Mouse (Mus musculus) testis, adult 2 months (tissue): Measurements from ENCODE around the gene Acyp2. TPM values are rescaled to one million over a fixed set of nuclear protein-coding genes. Genes with fewer than 3 reads are reported as not detected.
A peak's percentile ranks its signal among the peaks of the same experiment; 100 is the strongest.

ENCODE experiments used
- H3K27ac ChIP-seq: fragments of 200-500 bp; 2 replicates; pipeline ENCODE4 v1.5.1; 2012; ENCODE audit warnings: low read depth, low read length; ENCODE audit not compliant: control insufficient read depth, insufficient read depth
- H3K27me3 ChIP-seq: fragments of 200-500 bp; 2 replicates; pipeline ENCODE4 v1.6.1; 2012; ENCODE audit warnings: mild to moderate bottlenecking, low read length, moderate library complexity; ENCODE audit not compliant: control insufficient read depth, insufficient read depth
- H3K36me3 ChIP-seq: fragments of 200-500 bp; 2 replicates; pipeline ENCODE4 v1.6.1; 2012; ENCODE audit warnings: mild to moderate bottlenecking, low read length; ENCODE audit not compliant: control insufficient read depth, insufficient read depth
- H3K4me1 ChIP-seq: fragments of 200-500 bp; 2 replicates; pipeline ENCODE4 v1.6.1; 2012; ENCODE audit warnings: low read length; ENCODE audit not compliant: control insufficient read depth, insufficient read depth
- H3K4me3 ChIP-seq: fragments of 200-500 bp; 2 replicates; pipeline ENCODE4 v1.5.1; 2012; ENCODE audit warnings: low read depth, mild to moderate bottlenecking, low read length, moderate library complexity, mixed read lengths; ENCODE audit not compliant: control insufficient read depth
- CTCF ChIP-seq: fragments of 200-500 bp; IDR thresholded peaks from 2 replicates; pipeline ENCODE4 v1.5.1; 2012; ENCODE audit warnings: low read depth, mild to moderate bottlenecking, inconsistent platforms, low read length, moderate library complexity; ENCODE audit not compliant: control insufficient read depth, insufficient read depth, insufficient replicate concordance
- POLR2A ChIP-seq: fragments of 200-500 bp; IDR thresholded peaks from 2 replicates; pipeline ENCODE4 v1.6.1; 2012; ENCODE audit warnings: low read depth, mild to moderate bottlenecking, inconsistent platforms, low read length, moderate library complexity; ENCODE audit not compliant: control insufficient read depth
- polyA plus RNA-seq: library from polyadenylated mRNA; depleted of rRNA; stranded (reverse); fragments of >200 nt; gene quantifications from 2 replicates; pipeline ENCODE4 v1.2.3, GENCODE M21; 2012; rRNA removed

The Acyp2 gene
- polyA plus RNA-seq, 1 experiment = 10.8 TPM

GRCm38 (mm10) chr11:30498738-30499355 lies 150.5 kb downstream of the Acyp2 start:
- Histone ChIP-seq H3K4me1 (no peaks in the 10 kb centered on the region), H3K27me3 (no peaks in the 10 kb centered on the region), H3K27ac (no peak overlapping the region), H3K36me3 (no peaks in the 10 kb centered on the region), H3K4me3 (no peak overlapping the region)
- no peak for TF ChIP-seq CTCF
- TF ChIP-seq POLR2A = no peak

DNA sequence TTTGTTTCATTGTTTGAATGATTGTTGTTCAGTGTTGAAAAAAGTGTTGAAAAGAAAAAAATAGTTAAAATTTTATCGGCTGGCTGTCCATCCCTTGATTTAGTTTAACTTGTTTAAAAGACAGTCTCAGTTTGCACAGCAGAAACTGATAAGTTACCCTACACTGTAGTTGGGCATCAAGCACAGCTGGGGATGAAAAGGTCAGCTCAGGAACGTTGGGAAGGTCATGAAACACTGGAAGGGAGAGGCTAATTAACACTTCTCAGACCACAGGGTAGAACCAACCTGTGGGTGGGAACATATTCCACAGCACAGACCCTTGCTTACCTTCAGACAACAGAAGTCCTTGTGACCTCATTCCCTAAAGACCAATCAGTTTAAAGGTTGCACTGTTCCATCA lies 152.2 kb downstream of the Acyp2 start:
- Histone ChIP-seq H3K27me3 (no peaks in the 10 kb centered on the region), H3K36me3 (no peaks in the 10 kb centered on the region), H3K4me3 (no peak overlapping the region), H3K4me1 (no peaks in the 10 kb centered on the region), H3K27ac (no peak overlapping the region)
- TF ChIP-seq CTCF (no peak), POLR2A (no peak)

DNA sequence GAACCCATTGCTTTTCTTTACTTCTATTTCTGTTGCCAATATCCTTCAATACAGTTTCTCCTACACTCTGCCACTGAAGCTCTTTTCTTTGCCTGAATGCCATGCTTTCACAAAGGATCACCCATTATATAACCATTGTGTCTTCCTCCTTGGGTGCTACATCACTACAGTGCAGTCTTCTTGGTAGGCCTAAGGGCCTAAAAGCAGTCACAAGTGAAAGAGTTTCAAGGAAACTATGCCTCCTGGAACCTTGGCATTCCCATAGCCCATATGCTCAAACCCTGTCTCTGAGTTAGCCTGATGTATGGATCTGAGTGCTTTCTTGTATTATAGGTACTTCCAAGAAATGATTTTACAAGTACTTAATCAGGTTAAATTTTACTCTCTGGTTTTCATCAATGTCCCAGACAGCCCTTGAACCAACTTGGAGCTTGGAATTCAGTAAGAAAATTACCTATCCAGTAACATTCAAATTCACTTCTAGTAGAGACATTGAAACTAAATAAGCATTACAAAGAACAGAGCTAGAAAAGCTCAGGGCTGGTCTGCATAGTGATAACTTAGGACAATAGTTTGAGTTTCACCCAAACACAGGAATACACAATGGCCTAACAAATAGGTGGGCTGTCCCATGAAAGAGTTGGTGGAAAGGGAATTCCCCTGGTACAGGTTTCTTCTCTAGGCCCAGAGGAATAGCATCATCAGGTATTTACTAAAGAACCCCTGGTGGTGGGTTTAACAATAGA lies 157.7 kb downstream of the Acyp2 start:
- no peak for TF ChIP-seq CTCF
- no peak for TF ChIP-seq POLR2A
- no peaks in the 10 kb centered on the region for H3K4me1 ChIP-seq
- H3K4me3 ChIP-seq = no peak overlapping the region
- no peaks in the 10 kb centered on the region for H3K36me3 ChIP-seq
- H3K27ac ChIP-seq = no peak overlapping the region
- H3K27me3 ChIP-seq = no peaks in the 10 kb centered on the region

GRCm38 (mm10) chr11:30488183-30488582 lies 161.2 kb downstream of the Acyp2 start:
- Histone ChIP-seq H3K4me1 (no peaks in the 10 kb centered on the region), H3K27me3 (no peaks in the 10 kb centered on the region), H3K27ac (no peak overlapping the region), H3K36me3 (no peaks in the 10 kb centered on the region), H3K4me3 (no peak overlapping the region)
- no peak for TF ChIP-seq POLR2A

DNA sequence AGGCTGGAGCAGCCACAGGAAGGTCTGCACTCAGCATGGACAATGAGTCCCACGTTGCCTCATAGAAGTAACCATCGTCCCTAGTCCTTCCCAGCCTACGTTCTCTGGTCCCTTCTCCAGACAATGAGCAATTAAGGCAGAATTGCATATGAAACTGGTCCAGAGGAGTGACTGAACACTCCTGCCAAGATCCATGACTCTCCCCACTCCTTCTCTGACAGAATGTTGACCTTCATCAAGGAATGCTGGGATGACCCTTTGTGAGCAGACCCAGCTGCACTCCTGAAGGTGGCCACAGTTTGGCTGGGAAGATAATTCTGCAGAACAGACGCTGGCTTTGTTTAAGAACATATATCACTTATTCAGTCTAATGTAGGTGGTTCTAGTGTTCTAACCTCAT lies 166.1 kb downstream of the Acyp2 start:
- H3K4me3 ChIP-seq = no peak overlapping the region
- H3K4me1 ChIP-seq = no peaks in the 10 kb centered on the region
- H3K27ac ChIP-seq = peak overlapping the region; percentile 6; the same call in 1 of the 2 replicates
- no peaks in the 10 kb centered on the region for H3K36me3 ChIP-seq
- no peaks in the 10 kb centered on the region for H3K27me3 ChIP-seq
- TF ChIP-seq CTCF (no peak), POLR2A (no peak)

DNA sequence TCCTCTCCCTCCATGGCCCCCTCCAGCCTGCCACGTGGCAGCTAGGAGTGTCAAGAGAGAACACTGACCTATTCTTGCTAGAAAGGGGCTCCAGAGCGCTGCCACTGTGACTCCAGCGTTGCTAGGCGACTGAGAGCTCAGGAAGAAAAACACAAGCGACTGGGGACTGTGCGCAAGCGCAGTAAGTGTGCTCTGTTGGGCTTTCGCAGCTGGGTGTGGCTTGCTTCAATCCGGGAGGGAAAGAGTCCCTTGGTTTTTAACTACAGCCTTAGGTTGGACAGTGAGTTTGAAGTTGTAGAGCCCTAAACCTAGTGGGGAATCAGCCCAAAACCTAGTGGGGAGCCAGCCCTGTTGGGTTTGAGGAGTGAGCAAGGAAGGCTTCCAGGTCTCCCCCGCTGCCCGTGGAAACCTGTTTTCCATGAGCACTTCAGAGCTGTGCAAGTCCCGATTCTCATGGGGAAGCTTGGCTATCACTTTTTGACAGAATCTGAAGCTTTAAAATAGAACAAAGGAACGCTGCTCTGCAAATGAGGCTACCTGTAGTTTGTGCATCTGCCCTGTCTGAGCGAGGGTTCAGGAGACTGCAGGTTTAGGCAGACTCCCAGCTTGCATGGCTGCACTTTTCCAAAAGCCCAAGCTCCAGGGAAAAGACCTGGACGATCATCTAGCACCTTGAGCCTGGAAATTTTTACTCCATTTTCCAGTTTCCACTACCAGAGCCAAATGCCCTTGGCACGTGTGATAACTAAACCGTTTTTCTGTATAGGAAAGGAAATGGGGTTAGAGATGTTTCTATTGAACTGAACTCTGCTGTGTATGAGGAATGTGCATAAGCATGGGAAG lies 177.4 kb downstream of the Acyp2 start, which contains the start of gene 4930505A04Rik:
Gene 4930505A04Rik (minus strand): TSS at position 77 of the 843 bp plus-strand sequence.
- Histone ChIP-seq H3K4me3 (peak within 1 kb of the TSS; percentile 94), H3K27ac (peak within 1 kb of the TSS; percentile 74), H3K27me3 (no peaks in the 10 kb centered on the region), H3K36me3 (no peaks in the 10 kb centered on the region), H3K4me1 (peaks cover 6% of the 10 kb centered on the region)
- TF ChIP-seq CTCF (no peak), POLR2A (peak; percentile 72; the same call in 1 of the 2 replicates)

DNA sequence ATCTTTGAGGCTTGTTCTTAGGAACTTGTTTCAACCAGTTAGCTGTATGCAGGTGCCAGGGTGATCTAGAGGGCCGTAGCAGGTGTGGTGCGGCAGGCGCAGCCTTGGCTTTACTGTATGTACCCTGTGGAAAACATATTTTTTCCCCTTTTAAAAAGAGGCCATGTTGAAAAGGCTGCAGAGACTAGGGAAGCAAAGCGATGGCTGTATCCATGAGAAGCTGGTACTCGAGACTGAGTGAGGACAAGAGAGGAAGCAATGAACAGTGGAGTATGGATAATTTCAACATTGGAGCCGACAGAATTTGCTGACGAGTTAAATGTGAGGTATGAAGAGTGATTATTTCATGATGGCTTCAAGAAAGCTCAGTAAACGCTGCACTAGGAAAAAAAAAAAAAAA lies 178.2 kb downstream of the Acyp2 start:
- peaks cover 6% of the 10 kb centered on the region for H3K4me1 ChIP-seq
- TF ChIP-seq CTCF = no peak
- TF ChIP-seq POLR2A = no peak
- no peaks in the 10 kb centered on the region for H3K36me3 ChIP-seq
- peak overlapping the region; percentile 94 for H3K4me3 ChIP-seq
- H3K27me3 ChIP-seq = no peaks in the 10 kb centered on the region
- no peak overlapping the region for H3K27ac ChIP-seq

Other genes starting within 250 kb of the Acyp2 start
- 61.7 and 84.5 TPM in 2 replicates for gene 4930505A04Rik, start 177.8 kb downstream of the Acyp2 start, polyA plus RNA-seq
- 81.8 and 102 TPM in 2 replicates for gene Psme4, start 122.1 kb upstream of the Acyp2 start, polyA plus RNA-seq
- gene Gpr75, start 235.8 kb upstream of the Acyp2 start, polyA plus RNA-seq = 0.29 and 0.41 TPM in 2 replicates
- gene Asb3, start 235.8 kb upstream of the Acyp2 start, polyA plus RNA-seq = 5.4 and 5.9 TPM in 2 replicates